In genomic region chr14:4110426-4110825, GRCm38 (mm10) we compare ENCODE assay signal across 9 mouse cellular contexts. TPM values are rescaled to one million over a fixed set of nuclear protein-coding genes. Genes with fewer than 3 reads are reported as not detected.
DNase-seq lines count a peak whose midpoint lies in the region; ATAC-seq and TF ChIP-seq lines count a peak whose summit lies in the region.
"Not testable (repeated sequence)": the region's sequence is repeated elsewhere in the genome, so short reads cannot be mapped to it uniquely, and the experiment has no call there.
"Had no signal": no experiment of that assay in that cellular context is flagged by ENCODE, and none has a peak within 500 bp of the region (broad histone marks: within the 10 kb centered on the region; RNA-seq: fewer than 3 reads in every experiment).

Gene Gm8108 (plus strand): TSS chr14:4110526.

- TF ChIP-seq POLR2A in brain, embryonic 14.5 days (IDR thresholded peaks at IDR 0.05; ENCODE audit: borderline replicate concordance, extremely low read depth, insufficient read depth, insufficient read length, poor library complexity, severe bottlenecking); olfactory bulb, adult 2 months (IDR thresholded peaks at IDR 0.05; ENCODE audit: insufficient read depth, low read depth, low read length): not testable (repeated sequence)

- not testable (repeated sequence) for TF ChIP-seq CTCF in brain, embryonic 14.5 days (IDR thresholded peaks at IDR 0.05; ENCODE audit: borderline replicate concordance, extremely low read depth, insufficient read depth, insufficient read length); hindbrain, postnatal 0 days (IDR thresholded peaks at IDR 0.05; ENCODE audit: low read depth); olfactory bulb, adult 2 months (IDR thresholded peaks at IDR 0.05; ENCODE audit: insufficient read depth, low read depth, low read length)

- H3K4me1 ChIP-seq in forebrain, embryonic 12.5 days; heart, embryonic 12.5 days (replicated peaks); hindbrain, postnatal 0 days (ENCODE audit: insufficient read depth, low read length); olfactory bulb, adult 2 months (ENCODE audit: control insufficient read depth, insufficient read depth, low read length): not testable (repeated sequence)

- H3K27ac ChIP-seq in forebrain, embryonic 12.5 days; heart, embryonic 12.5 days (ENCODE audit: poor library complexity, severe bottlenecking); hindbrain, postnatal 0 days; olfactory bulb, adult 2 months (ENCODE audit: insufficient read depth, low read depth, low read length): not testable (repeated sequence)

- peak within 1 kb of the TSS; percentile 42; the same call in 1 of the 2 replicates for H3K9ac ChIP-seq in forebrain, embryonic 12.5 days
- H3K9ac ChIP-seq in heart, embryonic 12.5 days: 0 out of 2 replicates have a peak within 1 kb of the TSS, but pooled peaks have one; percentile 30
- H3K9ac ChIP-seq in hindbrain, postnatal 0 days (replicated peaks; ENCODE audit: low read length): not testable (repeated sequence)

- 4% methylated on average over 35 of the region's 37 CpGs for WGBS in forebrain, embryonic 12.5 days
- WGBS in heart, embryonic 12.5 days: 3% methylated on average over 31 of the region's 37 CpGs
- WGBS in hindbrain, postnatal 0 days: 2% methylated on average over 23 of the region's 37 CpGs
- 2% methylated on average over 36 of the region's 37 CpGs for WGBS in olfactory bulb, adult 2 months

- not testable (repeated sequence) for ATAC-seq in forebrain, embryonic 12.5 days (ENCODE audit: low FRiP score); heart, embryonic 12.5 days (ENCODE audit: insufficient number of reproducible peaks, low FRiP score); hindbrain, postnatal 0 days

- H3K4me3 ChIP-seq in forebrain, embryonic 12.5 days (replicated peaks): peak within 1 kb of the TSS; percentile 46
- peak within 1 kb of the TSS; percentile 50 for H3K4me3 ChIP-seq in heart, embryonic 12.5 days
- peak within 1 kb of the TSS; percentile 36 for H3K4me3 ChIP-seq in hindbrain, postnatal 0 days (ENCODE audit: low read length)
- H3K4me3 ChIP-seq in olfactory bulb, adult 2 months (ENCODE audit: insufficient read depth, low read depth, low read length): peak within 1 kb of the TSS; percentile 27

- H3K9me3 ChIP-seq in forebrain, embryonic 12.5 days; heart, embryonic 12.5 days (replicated peaks); hindbrain, postnatal 0 days (ENCODE audit: low read length): not testable (repeated sequence)

- not testable (repeated sequence) for H3K36me3 ChIP-seq in forebrain, embryonic 12.5 days (replicated peaks); heart, embryonic 12.5 days; hindbrain, postnatal 0 days (ENCODE audit: insufficient read depth, low read length)

- DNase-seq in brain, embryonic 14.5 days (ENCODE audit: low read depth): peak; percentile 46
- peak; percentile 1 for DNase-seq in hindbrain, postnatal 0 days (ENCODE audit: low spot score)
- peak; percentile 4 to 15 for DNase-seq in layer of hippocampus, postnatal 10 days (ENCODE audit: low spot score in 2 of 2)
- peak; percentile 0 for DNase-seq in lung, postnatal 14 days
- DNase-seq in urinary bladder, postnatal 36 days (ENCODE audit: low spot score in 2 of 2): peak; percentile 2 to 3

- H3K27me3 ChIP-seq in forebrain, embryonic 12.5 days; heart, embryonic 12.5 days (replicated peaks); hindbrain, postnatal 0 days (ENCODE audit: insufficient read depth, low read length): not testable (repeated sequence)

- H3K4me2 ChIP-seq in forebrain, embryonic 12.5 days: peak within 1 kb of the TSS; percentile 60
- H3K4me2 ChIP-seq in heart, embryonic 12.5 days: peak within 1 kb of the TSS; percentile 73
- H3K4me2 ChIP-seq in hindbrain, postnatal 0 days (ENCODE audit: low read depth, low read length): peak within 1 kb of the TSS; percentile 49

RNA-seq across cellular contexts. Expression of gene Gm8108, which starts in this region (rescaled TPM):
- polyA plus RNA-seq in brain, embryonic 14.5 days (2012; rRNA removed): 5.7 and 7.1 TPM in 2 replicates
- polyA plus RNA-seq in forebrain, embryonic 12.5 days (2016; fragmentation: Nextera tagmentation; extraction: Ambion mirVana): 1.00 and 1.1 TPM in 2 replicates
- 0.96 and 2.0 TPM in 2 replicates for polyA plus RNA-seq in heart, embryonic 12.5 days (2016; fragmentation: Nextera tagmentation; extraction: Ambion mirVana)
- 0.54 and 0.89 TPM in 2 replicates for total RNA-seq in hindbrain, postnatal 0 days (2014; rRNA removed)
- 3.5 and 6.1 TPM in 2 replicates for polyA plus RNA-seq in hindbrain, postnatal 0 days (2015; fragmentation: Nextera tagmentation; extraction: Ambion mirVana)
- total RNA-seq in layer of hippocampus, postnatal 10 days (2021): 10 to 100 TPM in 1 of 2 experiments, 1 to 10 TPM in 1; 8.5 to 10.8 TPM
- polyA plus RNA-seq in olfactory bulb, adult 2 months (2012; ENCODE audit: insufficient read depth, insufficient read length, low replicate concordance, missing spikeins): not detected in 2 replicates
- total RNA-seq: granulocyte monocyte progenitor cell, adult 5-6 weeks had no signal
